Mouse (Mus musculus): ENCODE data around the gene A630095N17Rik.
"Not testable (repeated sequence)": the region's sequence is repeated elsewhere in the genome, so short reads cannot be mapped to it uniquely, and the experiment has no call there.

The A630095N17Rik gene

GRCm38 (mm10) chr1:75243411-75243810 is 11.5 kb upstream of the A630095N17Rik start:
- no peak for DNase-seq (ENCODE audit: low spot score in 2 of 2)

DNA sequence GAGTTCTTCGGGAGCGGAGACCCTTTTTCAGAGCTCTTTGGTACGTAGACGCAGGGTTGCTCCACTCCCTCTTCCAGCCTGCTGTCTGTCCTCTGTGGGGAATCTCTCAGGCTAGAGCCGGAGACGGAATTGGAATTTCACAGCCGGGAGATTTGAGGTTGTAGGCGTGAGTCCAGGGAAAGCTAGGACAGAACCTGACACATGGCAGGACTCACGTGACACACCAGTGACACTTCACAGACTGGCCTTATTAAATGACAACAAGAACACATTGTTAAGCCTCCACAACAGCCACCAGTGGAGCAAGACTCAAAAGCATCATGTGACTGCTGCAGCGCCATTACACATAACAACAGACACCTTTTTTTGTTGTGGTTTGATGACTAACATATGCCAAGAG is 7.7 kb upstream of the A630095N17Rik start:
- DNase-seq (ENCODE audit: low spot score in 2 of 2): no peak

GRCm38 (mm10) chr1:75236117-75237050 is 4.5 kb upstream of the A630095N17Rik start, which contains the start of gene Dnajb2:
Dnajb2 (plus strand) TSS chr1:75236406.
- peak; percentile 89 to 90 for DNase-seq (ENCODE audit: low spot score in 2 of 2)

DNA sequence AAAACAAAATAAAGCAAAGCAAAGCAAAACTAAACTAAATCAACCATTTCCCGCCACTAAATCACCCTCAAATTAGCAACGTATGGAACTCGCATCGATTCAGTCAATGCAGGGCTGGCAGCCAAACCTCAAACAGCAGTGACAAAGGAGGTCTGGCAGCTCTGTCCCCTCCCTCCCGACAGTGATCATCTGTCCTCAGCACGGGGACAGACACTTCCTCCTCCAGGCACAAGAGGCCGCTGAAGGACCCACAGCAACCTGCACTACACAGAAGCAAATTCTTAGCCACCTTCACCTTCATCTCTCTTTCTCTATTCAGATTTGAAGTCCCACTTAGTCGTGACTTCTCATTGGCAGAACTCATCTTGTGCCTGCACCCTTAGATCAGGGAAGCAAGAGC is 2.7 kb upstream of the A630095N17Rik start:
- peak; percentile 78 to 81 for DNase-seq (ENCODE audit: low spot score in 2 of 2)

GRCm38 (mm10) chr1:75232489-75232888 is 587 bp upstream of the A630095N17Rik start:
- not testable (repeated sequence) for DNase-seq (ENCODE audit: low spot score in 2 of 2)

GRCm38 (mm10) chr1:75231224-75231623 is 678 bp downstream of the A630095N17Rik start:
- DNase-seq (ENCODE audit: low spot score in 2 of 2): no peak

DNA sequence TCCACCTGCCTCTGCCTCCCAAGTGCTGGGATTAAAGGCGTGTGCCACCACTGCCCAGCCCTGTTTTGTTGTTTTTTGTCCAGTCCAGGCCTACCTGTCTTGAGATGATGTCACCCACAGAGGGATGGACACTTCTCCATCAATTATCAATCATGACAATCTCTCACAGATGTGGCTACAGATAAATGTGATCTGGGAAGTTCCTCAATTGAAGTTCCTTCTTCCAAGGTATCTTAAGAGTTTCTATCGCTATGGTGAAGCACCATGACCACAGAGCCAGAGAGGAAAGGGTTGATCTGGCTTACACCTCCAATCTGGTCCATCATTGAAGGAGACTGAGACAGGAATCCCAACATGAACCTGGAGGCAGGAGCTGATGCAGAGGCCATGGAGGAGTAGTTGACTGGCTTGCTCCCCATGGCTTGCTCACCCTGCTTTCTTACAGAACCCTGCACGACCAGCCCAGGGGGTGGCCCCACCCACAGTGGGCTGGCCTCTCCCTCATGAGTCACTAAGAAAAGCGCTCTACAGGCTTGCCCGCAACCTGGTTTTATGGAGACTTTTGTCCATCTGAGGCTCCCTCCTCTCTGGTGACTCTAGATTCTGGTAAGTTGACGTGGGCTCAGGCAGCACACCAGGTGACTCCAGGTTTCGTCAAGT is 1.4 kb downstream of the A630095N17Rik start:
- no peak for DNase-seq (ENCODE audit: low spot score in 2 of 2)

GRCm38 (mm10) chr1:75229158-75229557 is 2.7 kb downstream of the A630095N17Rik start:
- DNase-seq (ENCODE audit: low spot score in 2 of 2): peak in 1 of 2 experiments; percentile 65

DNA sequence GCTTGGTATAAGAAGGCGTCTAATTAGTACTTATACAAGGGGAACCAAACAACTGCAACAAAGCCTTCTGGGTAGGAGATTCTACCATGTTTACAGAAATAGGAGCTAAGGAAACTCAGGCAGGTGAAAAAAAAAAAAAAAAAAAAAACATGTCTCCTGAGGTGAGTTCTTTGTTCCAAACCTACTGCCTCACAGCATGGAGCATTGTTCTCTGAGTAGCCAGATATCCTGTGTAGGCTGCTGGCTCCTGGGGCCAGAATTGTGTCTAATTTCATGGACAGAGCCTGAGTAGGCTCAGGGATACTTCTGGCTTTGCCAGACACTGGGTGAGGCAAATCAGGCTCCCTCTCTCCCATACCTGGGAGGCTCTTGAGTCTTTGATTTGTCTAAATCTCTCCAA is 4.2 kb downstream of the A630095N17Rik start:
- no peak for DNase-seq (ENCODE audit: low spot score in 2 of 2)

DNA sequence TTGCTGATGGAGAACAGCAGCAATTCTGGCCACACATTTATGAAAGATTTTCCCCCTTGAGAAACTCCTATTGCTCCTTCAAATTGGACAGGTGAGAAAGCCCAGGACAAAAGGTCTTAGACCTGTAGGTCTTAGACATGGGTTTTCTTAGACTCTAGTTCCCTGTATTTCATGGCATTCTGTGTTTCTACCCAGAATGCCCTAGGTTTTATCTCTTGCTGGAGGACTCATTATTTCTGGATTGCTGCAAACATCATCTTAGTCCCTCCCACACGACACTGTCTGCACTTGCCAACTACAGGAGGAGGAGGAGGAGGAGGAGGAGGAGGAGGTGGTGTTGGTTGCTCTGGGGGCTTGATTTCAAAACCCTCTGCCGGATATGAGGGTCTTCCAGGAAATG is 5.8 kb downstream of the A630095N17Rik start:
- DNase-seq (ENCODE audit: low spot score in 2 of 2): no peak

GRCm38 (mm10) chr1:75225473-75225872 is 6.4 kb downstream of the A630095N17Rik start:
- DNase-seq (ENCODE audit: low spot score in 2 of 2): no peak

DNA sequence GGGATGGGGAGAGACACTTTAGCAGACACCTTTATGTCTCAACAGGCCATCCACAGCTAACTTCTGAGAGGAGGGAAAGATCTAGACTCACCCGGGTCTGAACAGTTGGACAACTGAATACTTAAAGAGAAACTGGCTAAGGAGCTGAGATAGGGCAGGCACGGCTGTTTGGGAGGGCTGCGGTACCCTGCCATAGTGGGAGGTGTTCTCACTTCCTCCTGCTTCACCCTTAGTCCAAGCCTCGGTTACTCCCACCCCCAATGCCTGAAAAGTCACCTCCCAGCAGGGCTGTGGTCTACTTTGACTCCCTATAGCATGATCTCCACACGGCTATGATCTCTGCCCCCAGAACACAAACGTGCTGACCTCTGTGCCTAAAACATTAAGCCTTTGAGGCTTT is 8.4 kb downstream of the A630095N17Rik start:
- no peak for DNase-seq (ENCODE audit: low spot score in 2 of 2)

- DNase-seq (ENCODE audit: low spot score in 2 of 2): no peak
Measured at GRCm38 (mm10) chr1:75222926-75223325, 9.0 kb downstream of the A630095N17Rik start.

- DNase-seq (ENCODE audit: low spot score in 2 of 2): no peak
Measured at GRCm38 (mm10) chr1:75221538-75221937, 10.4 kb downstream of the A630095N17Rik start.

- peak; percentile 36 to 41 for DNase-seq (ENCODE audit: low spot score in 2 of 2)
Measured at GRCm38 (mm10) chr1:75219531-75219930, 12.4 kb downstream of the A630095N17Rik start, which contains the start of gene Tuba4a. Tuba4a (minus strand) TSS chr1:75219865.

DNA sequence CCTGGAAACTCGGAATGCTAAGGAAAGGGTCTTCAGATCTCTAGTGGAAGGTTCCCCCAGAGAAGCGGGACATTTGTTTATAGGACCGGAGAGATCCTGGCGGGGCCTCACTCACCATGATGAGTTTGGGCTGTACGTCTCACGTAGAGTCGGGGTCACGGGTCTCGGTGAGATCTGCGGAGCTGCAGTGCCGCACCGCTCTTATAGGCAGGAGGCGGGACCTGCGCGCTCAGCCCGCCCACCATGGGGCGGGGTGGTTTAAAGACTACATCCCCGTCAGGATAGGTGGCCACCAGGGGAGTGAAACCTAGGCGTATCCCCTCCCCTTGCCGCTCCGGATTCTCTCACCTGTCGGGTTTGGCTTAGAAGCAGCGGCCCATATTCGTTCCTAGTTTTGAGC is 12.8 kb downstream of the A630095N17Rik start:
- DNase-seq (ENCODE audit: low spot score in 2 of 2): peak; percentile 96 to 97

DNA sequence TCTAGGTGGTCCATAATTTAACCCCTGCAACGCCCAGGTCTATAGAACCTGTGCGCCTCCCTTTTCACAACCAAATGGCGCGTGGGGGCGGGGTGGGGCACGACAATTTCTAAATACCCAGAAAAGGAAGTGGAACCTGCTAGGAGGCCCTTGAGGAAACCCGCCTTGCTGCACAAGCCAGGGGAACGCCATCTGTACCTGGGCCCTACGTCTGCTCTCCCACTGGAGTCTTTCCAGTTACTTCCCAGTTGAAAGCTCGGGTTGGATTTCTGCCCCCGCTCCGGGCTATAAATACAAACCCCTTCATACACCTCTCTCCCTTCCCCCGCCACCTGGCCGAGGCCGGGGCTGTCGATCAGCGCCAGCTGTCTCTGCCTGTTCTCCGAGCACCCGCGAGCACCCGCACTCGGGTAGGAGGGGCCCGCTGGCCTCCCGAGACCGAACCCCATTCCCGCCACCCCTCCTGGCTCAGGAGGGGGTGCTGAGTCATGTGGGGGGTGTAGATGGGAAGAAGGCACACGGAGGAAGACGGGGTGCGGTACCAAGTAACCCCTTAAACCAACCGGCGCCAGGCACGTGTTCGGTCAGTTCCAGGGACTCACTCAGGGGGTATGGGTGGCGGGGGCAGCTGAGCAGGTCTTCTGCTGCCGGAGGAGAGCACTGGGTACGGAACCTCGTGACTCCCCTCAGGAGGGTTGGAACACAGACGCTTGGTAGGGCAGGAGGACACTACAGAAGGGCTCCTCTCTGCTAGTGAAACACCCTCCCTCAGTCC is 13.5 kb downstream of the A630095N17Rik start:
- peak; percentile 76 to 78 for DNase-seq (ENCODE audit: low spot score in 2 of 2)

GRCm38 (mm10) chr1:75217893-75218226 is 14.0 kb downstream of the A630095N17Rik start:
- no peak for DNase-seq (ENCODE audit: low spot score in 2 of 2)

GRCm38 (mm10) chr1:75216797-75217585 is 14.9 kb downstream of the A630095N17Rik start:
- peak; percentile 50 to 71 for DNase-seq (ENCODE audit: low spot score in 2 of 2)

DNA sequence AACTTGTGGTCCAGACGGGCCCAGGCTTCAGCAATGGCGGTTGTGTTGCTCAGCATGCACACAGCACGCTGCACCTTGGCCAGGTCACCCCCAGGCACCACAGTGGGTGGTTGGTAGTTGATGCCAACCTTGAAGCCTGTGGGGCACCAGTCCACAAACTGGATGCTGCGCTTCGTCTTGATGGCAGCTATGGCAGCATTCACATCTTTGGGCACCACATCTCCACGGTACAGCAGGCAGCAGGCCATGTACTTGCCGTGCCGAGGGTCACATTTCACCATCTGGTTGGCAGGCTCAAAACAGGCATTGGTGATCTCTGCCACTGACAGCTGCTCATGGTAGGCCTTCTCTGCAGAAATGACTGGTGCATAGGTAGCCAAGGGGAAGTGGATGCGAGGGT is 16.1 kb downstream of the A630095N17Rik start:
- DNase-seq (ENCODE audit: low spot score in 2 of 2): no peak

GRCm38 (mm10) chr1:75214886-75215285 is 17.0 kb downstream of the A630095N17Rik start:
- no peak for DNase-seq (ENCODE audit: low spot score in 2 of 2)

Measured in spleen, postnatal 36 days (tissue).